8 mouse cellular contexts compared by ENCODE assay signal in genomic region chr10:80117736-80118135, GRCm38 (mm10). TPM values are rescaled to one million over a fixed set of nuclear protein-coding genes. Genes with fewer than 3 reads are reported as not detected.
A peak's percentile ranks its signal among the peaks of the same experiment; 100 is the strongest.
DNase-seq lines count a peak whose midpoint lies in the region; ATAC-seq and TF ChIP-seq lines count a peak whose summit lies in the region.

No protein-coding gene starts in this region.

- 30% methylated on average over 1 of the region's 1 CpGs for WGBS in spleen, adult 2 months
- WGBS in limb, embryonic 13.5 days: 43% methylated on average over 1 of the region's 1 CpGs
- WGBS in stomach, postnatal 0 days: 36% methylated on average over 1 of the region's 1 CpGs

- DNase-seq in cerebellum, adult 18-20 months: peak; percentile 53 to 55
- DNase-seq in spleen, adult 2 months (ENCODE audit: low read depth in 1 of 2, low spot score in 2 of 2): no peak
- no peak for DNase-seq in spleen, postnatal 4 days (ENCODE audit: low spot score in 2 of 2)
- no peak for DNase-seq in stomach, postnatal 0 days (ENCODE audit: low spot score)
- no peak for DNase-seq in adrenal gland, adult (ENCODE audit: inconsistent age in 2 of 2, low spot score in 1 of 2)
- no peak for DNase-seq in lung, postnatal 4 days

- peak overlapping the region; percentile 63; the same call in 1 of the 2 replicates for H3K27ac ChIP-seq in spleen, adult 2 months (ENCODE audit: insufficient read depth, low read length)
- H3K27ac ChIP-seq in limb, embryonic 13.5 days: no peak overlapping the region; the same call in 1 of the 2 replicates
- peak overlapping the region; percentile 91 for H3K27ac ChIP-seq in stomach, postnatal 0 days (replicated peaks)

- no peaks in the 10 kb centered on the region for H3K27me3 ChIP-seq in spleen, adult 2 months (ENCODE audit: control insufficient read depth, insufficient read depth, low read length)
- H3K27me3 ChIP-seq in limb, embryonic 13.5 days: no peaks in the 10 kb centered on the region
- no peaks in the 10 kb centered on the region for H3K27me3 ChIP-seq in stomach, postnatal 0 days (ENCODE audit: control insufficient read depth, insufficient read depth, low read length)

- peaks cover 14% of the 10 kb centered on the region for H3K4me1 ChIP-seq in spleen, adult 2 months (ENCODE audit: control insufficient read depth, insufficient read depth, insufficient read length)
- peaks cover 41% of the 10 kb centered on the region for H3K4me1 ChIP-seq in limb, embryonic 13.5 days
- H3K4me1 ChIP-seq in stomach, postnatal 0 days (replicated peaks; ENCODE audit: control insufficient read depth, insufficient read depth): peaks cover 10% of the 10 kb centered on the region; the same call in 1 of the 2 replicates

- peak overlapping the region; percentile 91 for H3K9ac ChIP-seq in limb, embryonic 13.5 days
- H3K9ac ChIP-seq in stomach, postnatal 0 days (ENCODE audit: low read length): peak overlapping the region; percentile 90

- TF ChIP-seq EP300 in stomach, postnatal 0 days (optimal IDR thresholded peaks at IDR 0.05): no peak

- TF ChIP-seq CTCF in spleen, adult 2 months (IDR thresholded peaks at IDR 0.05; ENCODE audit: extremely low read depth, insufficient read depth, insufficient read length, insufficient replicate concordance): no peak
- no peak; the same call in 1 of the 2 replicates for TF ChIP-seq CTCF in stomach, postnatal 0 days (IDR thresholded peaks at IDR 0.05; ENCODE audit: low read depth)

- no peaks in the 10 kb centered on the region; the same call in 1 of the 2 replicates for H3K9me3 ChIP-seq in limb, embryonic 13.5 days
- H3K9me3 ChIP-seq in stomach, postnatal 0 days (ENCODE audit: control insufficient read depth, low read length): no peaks in the 10 kb centered on the region

- H3K4me3 ChIP-seq in spleen, adult 2 months (ENCODE audit: extremely low read depth, insufficient read depth, insufficient read length): peak overlapping the region; percentile 21; the same call in 1 of the 2 replicates
- H3K4me3 ChIP-seq in limb, embryonic 13.5 days: peak overlapping the region; percentile 96
- H3K4me3 ChIP-seq in stomach, postnatal 0 days (ENCODE audit: low read depth, low read length): peak overlapping the region; percentile 91

- peaks cover 5% of the 10 kb centered on the region for H3K36me3 ChIP-seq in spleen, adult 2 months (ENCODE audit: control insufficient read depth, insufficient read depth, low read length)
- peaks cover 46% of the 10 kb centered on the region for H3K36me3 ChIP-seq in limb, embryonic 13.5 days
- H3K36me3 ChIP-seq in stomach, postnatal 0 days (ENCODE audit: control insufficient read depth, insufficient read depth, low read length): 0 out of 2 replicates have a peak, but pooled peaks cover 3% of the 10 kb centered on the region

- peak overlapping the region; percentile 96 for H3K4me2 ChIP-seq in limb, embryonic 13.5 days (replicated peaks)
- H3K4me2 ChIP-seq in stomach, postnatal 0 days (replicated peaks; ENCODE audit: low read depth): peak overlapping the region; percentile 90

- no peak for ATAC-seq in cerebellum, adult (ENCODE audit: insufficient number of reproducible peaks, low FRiP score, low TSS enrichment)
- ATAC-seq in limb, embryonic 13.5 days (ENCODE audit: low FRiP score, low read depth): no peak
- no peak for ATAC-seq in stomach, postnatal 0 days (ENCODE audit: low FRiP score, low TSS enrichment)

- no peak for TF ChIP-seq POLR2A in spleen, adult 2 months (IDR thresholded peaks at IDR 0.05; ENCODE audit: low read depth, low read length)

RNA-seq across cellular contexts. Expression of gene Stk11, which starts 2.1 kb away (rescaled TPM):
- 120 and 144 TPM in 2 replicates for polyA plus RNA-seq in spleen, adult 2 months (2012; rRNA removed)
- polyA plus RNA-seq in limb, embryonic 13.5 days (2015; fragmentation: Nextera tagmentation; extraction: Ambion mirVana): 17.1 and 17.4 TPM in 2 replicates
- 10.3 and 11.2 TPM in 2 replicates for polyA plus RNA-seq in stomach, postnatal 0 days (2015; fragmentation: Nextera tagmentation; extraction: Ambion mirVana)

RNA-seq across cellular contexts. Expression of gene Sbno2, which starts 12.4 kb away (rescaled TPM):
- 95.0 and 122 TPM in 2 replicates for polyA plus RNA-seq in spleen, adult 2 months (2012; rRNA removed)
- polyA plus RNA-seq in limb, embryonic 13.5 days (2015; fragmentation: Nextera tagmentation; extraction: Ambion mirVana): 13.5 and 15.2 TPM in 2 replicates
- 10.7 and 11.0 TPM in 2 replicates for polyA plus RNA-seq in stomach, postnatal 0 days (2015; fragmentation: Nextera tagmentation; extraction: Ambion mirVana)

RNA-seq across cellular contexts. Expression of gene Atp5d, which starts 20.7 kb away (rescaled TPM):
- 592 and 782 TPM in 2 replicates for polyA plus RNA-seq in spleen, adult 2 months (2012; rRNA removed)
- polyA plus RNA-seq in limb, embryonic 13.5 days (2015; fragmentation: Nextera tagmentation; extraction: Ambion mirVana): 456 and 475 TPM in 2 replicates
- polyA plus RNA-seq in stomach, postnatal 0 days (2015; fragmentation: Nextera tagmentation; extraction: Ambion mirVana): 679 and 705 TPM in 2 replicates

RNA-seq across cellular contexts. Expression of gene Cbarp, which starts 22.9 kb away (rescaled TPM):
- polyA plus RNA-seq in spleen, adult 2 months (2012; rRNA removed): 11.9 and 13.4 TPM in 2 replicates
- polyA plus RNA-seq in limb, embryonic 13.5 days (2015; fragmentation: Nextera tagmentation; extraction: Ambion mirVana): 7.4 and 8.1 TPM in 2 replicates
- polyA plus RNA-seq in stomach, postnatal 0 days (2015; fragmentation: Nextera tagmentation; extraction: Ambion mirVana): 4.2 and 4.3 TPM in 2 replicates

RNA-seq across cellular contexts. Expression of gene Midn, which starts 30.3 kb away (rescaled TPM):
- 128 and 157 TPM in 2 replicates for polyA plus RNA-seq in spleen, adult 2 months (2012; rRNA removed)
- polyA plus RNA-seq in limb, embryonic 13.5 days (2015; fragmentation: Nextera tagmentation; extraction: Ambion mirVana): 22.9 and 23.2 TPM in 2 replicates
- polyA plus RNA-seq in stomach, postnatal 0 days (2015; fragmentation: Nextera tagmentation; extraction: Ambion mirVana): 8.5 and 9.6 TPM in 2 replicates

Comparison
In these comparisons a context has a peak if more than half of its experiments do, and no peak if none do; other contexts are left out.
1. DNase-seq: peak in cerebellum, adult 18-20 months (2 of 2); none in spleen, adult 2 months (0 of 2), spleen, postnatal 4 days (0 of 2), stomach, postnatal 0 days (single experiment), adrenal gland, adult (0 of 2) and lung, postnatal 4 days (0 of 2).
2. H3K4me3 ChIP-seq: peak in every context shown above with its lines; median percentile 96 in limb, embryonic 13.5 days; 91 in stomach, postnatal 0 days; 21 in spleen, adult 2 months.